Mouse (Mus musculus) left cerebral cortex, adult 9 months (tissue): ENCODE results near the gene Dnmt3a.
A peak's percentile ranks its signal among the peaks of the same experiment; 100 is the strongest.

Source experiments
- DNase-seq, 2 experiments: peaks; one replicate each; pipeline ENCODE4 v3.0.0; 2022; ENCODE audit warnings: low spot score in 2 of 2

Gene Dnmt3a

GRCm38 (mm10) chr12:3877376-3877775 lies 71.6 kb downstream of the Dnmt3a start:
- DNase-seq, result no peak

GRCm38 (mm10) chr12:3881474-3881873 lies 75.7 kb downstream of the Dnmt3a start:
- DNase-seq, result no peak

GRCm38 (mm10) chr12:3884892-3885493 lies 79.2 kb downstream of the Dnmt3a start:
- no peak for DNase-seq

GRCm38 (mm10) chr12:3886601-3887000 lies 80.8 kb downstream of the Dnmt3a start:
- no peak for DNase-seq

GRCm38 (mm10) chr12:3887515-3888325 lies 81.9 kb downstream of the Dnmt3a start:
- DNase-seq, result peak; percentile 78 to 82

- DNase-seq, result no peak
Observed at GRCm38 (mm10) chr12:3889875-3890635, 84.2 kb downstream of the Dnmt3a start.

- DNase-seq, result no peak
Observed at GRCm38 (mm10) chr12:3890753-3891751, 85.2 kb downstream of the Dnmt3a start.

GRCm38 (mm10) chr12:3891779-3892239 lies 86.0 kb downstream of the Dnmt3a start:
- DNase-seq, result no peak

GRCm38 (mm10) chr12:3892240-3893059 lies 86.6 kb downstream of the Dnmt3a start:
- peak in 1 of 2 experiments; percentile 52 for DNase-seq

- DNase-seq, result no peak
Observed at GRCm38 (mm10) chr12:3893335-3893734, 87.5 kb downstream of the Dnmt3a start.

GRCm38 (mm10) chr12:3894525-3894924 lies 88.7 kb downstream of the Dnmt3a start:
- DNase-seq, result no peak

- no peak for DNase-seq
Observed at GRCm38 (mm10) chr12:3897057-3897545, 91.3 kb downstream of the Dnmt3a start.

GRCm38 (mm10) chr12:3898811-3899210 lies 93.0 kb downstream of the Dnmt3a start:
- no peak for DNase-seq

GRCm38 (mm10) chr12:3905436-3905835 lies 99.6 kb downstream of the Dnmt3a start:
- no peak for DNase-seq

GRCm38 (mm10) chr12:3906308-3906707 lies 100.5 kb downstream of the Dnmt3a start:
- no peak for DNase-seq

GRCm38 (mm10) chr12:3907008-3907407 lies 101.2 kb downstream of the Dnmt3a start:
- no peak for DNase-seq

- DNase-seq, result no peak
Observed at GRCm38 (mm10) chr12:3907418-3907817, 101.6 kb downstream of the Dnmt3a start.

GRCm38 (mm10) chr12:3910466-3911093 lies 104.8 kb downstream of the Dnmt3a start:
- DNase-seq, result no peak

- DNase-seq, result no peak
Observed at GRCm38 (mm10) chr12:3911831-3912348, 106.1 kb downstream of the Dnmt3a start.
